Mouse (Mus musculus): ENCODE results near the gene Tnfrsf19. TPM values are rescaled to one million over a fixed set of nuclear protein-coding genes. Genes with fewer than 3 reads are reported as not detected.

Tnfrsf19 gene
- total and polyA plus RNA-seq, 2 experiments, result 3.5 to 6.2 TPM

DNA sequence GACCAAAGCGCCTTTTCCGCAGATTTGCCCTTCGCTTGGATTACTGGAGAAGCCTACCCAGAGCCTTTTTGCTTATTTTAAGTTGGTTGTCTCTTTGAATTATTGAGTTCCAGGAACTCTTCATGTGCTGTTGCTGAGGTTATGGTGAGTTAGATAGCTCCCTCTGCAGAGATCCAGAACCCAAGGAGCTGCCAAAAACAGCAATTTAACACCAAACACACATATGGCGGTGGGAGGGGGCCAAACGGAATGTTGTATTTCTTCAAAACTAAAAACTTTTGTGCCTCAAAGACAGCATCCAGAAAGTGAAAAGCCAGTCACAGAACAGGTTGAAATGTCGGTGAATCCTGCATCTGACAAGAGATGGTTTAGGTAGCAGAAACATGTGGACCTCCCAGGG, 42.6 kb downstream of the Tnfrsf19 start:
- WGBS, result 97% methylated on average over 6 of the region's 6 CpGs
- no peak for DNase-seq (ENCODE audit: extremely low read depth, low read depth, low spot score)
- TF ChIP-seq POLR2A (IDR thresholded peaks at IDR 0.05; ENCODE audit: extremely low read depth, insufficient read depth, low read length) (no peak), CTCF (IDR thresholded peaks at IDR 0.05; ENCODE audit: low read depth, low read length) (no peak)
- Histone ChIP-seq H3K9ac (ENCODE audit: low read depth, low read length) (no peak overlapping the region), H3K4me3 (ENCODE audit: insufficient read depth, low read depth, low read length) (no peak overlapping the region), H3K79me2 (ENCODE audit: control insufficient read depth, insufficient read depth, low read length) (no peaks in the 10 kb centered on the region; the same call in 1 of the 2 replicates), H3K27me3 (ENCODE audit: control insufficient read depth, insufficient read depth, low read length) (no peaks in the 10 kb centered on the region), H3K36me3 (ENCODE audit: control insufficient read depth, insufficient read depth, low read length) (no peaks in the 10 kb centered on the region), H3K27ac (replicated peaks; ENCODE audit: insufficient read depth, low read depth, low read length) (no peak overlapping the region), H3K4me1 (ENCODE audit: control insufficient read depth, insufficient read depth, low read length) (no peaks in the 10 kb centered on the region)

DNA sequence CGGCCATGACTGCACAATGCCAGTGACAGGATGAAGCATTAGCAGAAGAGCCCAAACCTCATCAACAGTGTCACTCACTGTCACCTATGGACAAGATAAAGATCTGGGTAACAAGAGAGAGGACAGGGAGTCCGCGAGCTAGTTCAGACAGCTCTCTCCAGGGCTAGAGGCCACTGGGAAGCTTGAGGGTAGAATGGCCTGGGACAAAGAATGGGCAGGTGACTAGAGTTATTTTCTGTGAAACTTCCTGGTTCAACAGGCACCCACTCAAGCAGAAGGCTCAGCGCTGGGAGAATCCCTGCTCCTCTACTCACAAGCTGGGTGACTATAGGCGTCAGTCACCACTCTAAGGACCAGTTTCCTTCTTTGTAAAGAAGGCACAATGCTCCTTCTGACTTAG, 46.2 kb downstream of the Tnfrsf19 start:
- Histone ChIP-seq H3K4me3 (ENCODE audit: insufficient read depth, low read depth, low read length) (no peak overlapping the region), H3K4me1 (ENCODE audit: control insufficient read depth, insufficient read depth, low read length) (no peaks in the 10 kb centered on the region), H3K79me2 (ENCODE audit: control insufficient read depth, insufficient read depth, low read length) (no peaks in the 10 kb centered on the region), H3K27me3 (ENCODE audit: control insufficient read depth, insufficient read depth, low read length) (no peaks in the 10 kb centered on the region), H3K36me3 (ENCODE audit: control insufficient read depth, insufficient read depth, low read length) (no peaks in the 10 kb centered on the region), H3K27ac (replicated peaks; ENCODE audit: insufficient read depth, low read depth, low read length) (no peak overlapping the region), H3K9ac (ENCODE audit: low read depth, low read length) (no peak overlapping the region)
- DNase-seq (ENCODE audit: extremely low read depth, low read depth, low spot score), result no peak
- TF ChIP-seq CTCF (IDR thresholded peaks at IDR 0.05; ENCODE audit: low read depth, low read length) (no peak), POLR2A (IDR thresholded peaks at IDR 0.05; ENCODE audit: extremely low read depth, insufficient read depth, low read length) (no peak)
- WGBS, result 98% methylated on average over 5 of the region's 5 CpGs

DNA sequence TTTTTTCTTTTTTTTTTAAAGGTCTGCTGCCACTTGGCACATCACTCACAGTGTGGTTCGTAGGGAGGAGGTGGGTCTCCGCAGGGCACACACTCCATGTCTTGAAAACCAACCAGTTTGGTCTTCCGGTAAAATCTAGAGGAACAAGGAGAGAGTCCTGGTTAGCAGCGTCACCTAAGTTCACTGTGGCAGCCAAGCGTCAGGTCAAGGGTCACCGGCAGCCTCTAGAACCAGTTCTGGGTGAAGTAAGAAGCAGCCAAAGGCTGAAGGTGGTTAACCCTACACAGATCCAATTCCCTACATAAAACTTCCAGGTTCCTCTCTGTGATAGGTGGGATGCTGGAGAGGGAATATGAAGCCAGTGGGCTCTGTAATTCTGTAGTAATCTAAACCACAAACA, 49.7 kb downstream of the Tnfrsf19 start:
- Histone ChIP-seq H3K27me3 (ENCODE audit: control insufficient read depth, insufficient read depth, low read length) (no peaks in the 10 kb centered on the region), H3K79me2 (ENCODE audit: control insufficient read depth, insufficient read depth, low read length) (no peaks in the 10 kb centered on the region), H3K27ac (replicated peaks; ENCODE audit: insufficient read depth, low read depth, low read length) (no peak overlapping the region), H3K9ac (ENCODE audit: low read depth, low read length) (no peak overlapping the region), H3K4me3 (ENCODE audit: insufficient read depth, low read depth, low read length) (no peak overlapping the region), H3K4me1 (ENCODE audit: control insufficient read depth, insufficient read depth, low read length) (peaks cover 5% of the 10 kb centered on the region; the same call in 1 of the 2 replicates), H3K36me3 (ENCODE audit: control insufficient read depth, insufficient read depth, low read length) (no peaks in the 10 kb centered on the region)
- TF ChIP-seq CTCF (IDR thresholded peaks at IDR 0.05; ENCODE audit: low read depth, low read length) (no peak), POLR2A (IDR thresholded peaks at IDR 0.05; ENCODE audit: extremely low read depth, insufficient read depth, low read length) (no peak)
- peak; percentile 80 for DNase-seq (ENCODE audit: extremely low read depth, low read depth, low spot score)
- 32% methylated on average over 6 of the region's 6 CpGs for WGBS

DNA sequence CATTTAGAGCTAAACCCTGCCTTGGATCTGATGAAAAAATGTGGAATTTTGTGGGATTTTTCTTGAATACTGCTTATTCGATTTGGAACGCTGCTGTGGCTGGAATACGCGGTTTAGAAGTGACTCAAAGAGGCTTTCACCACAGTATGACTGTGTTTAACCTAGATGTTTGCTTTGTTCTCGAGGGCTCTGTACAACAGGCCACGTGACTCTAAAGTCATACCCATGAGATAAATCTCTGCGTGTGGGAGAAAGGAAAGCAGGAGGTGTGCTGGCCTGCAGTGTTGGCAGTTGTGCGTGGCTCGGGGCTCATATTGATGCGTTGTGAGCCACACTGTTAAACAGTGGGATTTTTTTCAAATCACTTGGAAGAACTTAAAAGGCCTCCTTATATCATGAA, 52.8 kb downstream of the Tnfrsf19 start:
- no peak for TF ChIP-seq CTCF (IDR thresholded peaks at IDR 0.05; ENCODE audit: low read depth, low read length)
- no peak for TF ChIP-seq POLR2A (IDR thresholded peaks at IDR 0.05; ENCODE audit: extremely low read depth, insufficient read depth, low read length)
- H3K4me3 ChIP-seq (ENCODE audit: insufficient read depth, low read depth, low read length), result no peak overlapping the region
- 23% methylated on average over 10 of the region's 10 CpGs for WGBS
- no peaks in the 10 kb centered on the region for H3K36me3 ChIP-seq (ENCODE audit: control insufficient read depth, insufficient read depth, low read length)
- no peaks in the 10 kb centered on the region for H3K79me2 ChIP-seq (ENCODE audit: control insufficient read depth, insufficient read depth, low read length)
- peaks cover 5% of the 10 kb centered on the region; the same call in 1 of the 2 replicates for H3K4me1 ChIP-seq (ENCODE audit: control insufficient read depth, insufficient read depth, low read length)
- DNase-seq (ENCODE audit: extremely low read depth, low read depth, low spot score), result peak; percentile 81
- no peak overlapping the region; the same call in 1 of the 2 replicates for H3K9ac ChIP-seq (ENCODE audit: low read depth, low read length)
- H3K27me3 ChIP-seq (ENCODE audit: control insufficient read depth, insufficient read depth, low read length), result no peaks in the 10 kb centered on the region
- H3K27ac ChIP-seq (replicated peaks; ENCODE audit: insufficient read depth, low read depth, low read length), result no peak overlapping the region

DNA sequence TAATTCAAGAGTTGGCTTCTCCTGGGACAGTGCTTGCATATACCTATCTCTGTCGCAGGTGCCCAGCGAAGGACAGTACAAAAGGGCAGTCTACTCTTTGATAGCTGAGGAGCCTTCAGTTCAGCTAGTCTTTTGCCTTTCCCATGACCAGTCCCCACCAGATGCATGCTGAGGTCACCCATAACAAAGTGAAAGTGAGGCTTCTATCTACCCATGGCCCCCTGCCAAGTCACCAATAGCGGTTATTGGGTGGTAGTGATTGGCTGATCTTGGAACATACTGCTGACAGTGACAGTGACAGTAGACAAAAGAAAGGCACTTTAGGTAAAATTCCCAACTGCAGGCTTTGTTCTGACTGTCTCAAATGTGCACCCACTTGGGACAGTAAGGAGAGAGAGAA, 53.2 kb downstream of the Tnfrsf19 start:
- Histone ChIP-seq H3K27ac (replicated peaks; ENCODE audit: insufficient read depth, low read depth, low read length) (no peak overlapping the region), H3K36me3 (ENCODE audit: control insufficient read depth, insufficient read depth, low read length) (no peaks in the 10 kb centered on the region), H3K4me1 (ENCODE audit: control insufficient read depth, insufficient read depth, low read length) (peaks cover 5% of the 10 kb centered on the region; the same call in 1 of the 2 replicates), H3K79me2 (ENCODE audit: control insufficient read depth, insufficient read depth, low read length) (no peaks in the 10 kb centered on the region), H3K9ac (ENCODE audit: low read depth, low read length) (no peak overlapping the region; the same call in 1 of the 2 replicates), H3K27me3 (ENCODE audit: control insufficient read depth, insufficient read depth, low read length) (no peaks in the 10 kb centered on the region), H3K4me3 (ENCODE audit: insufficient read depth, low read depth, low read length) (no peak overlapping the region)
- DNase-seq (ENCODE audit: extremely low read depth, low read depth, low spot score), result peak; percentile 43
- whole genome bisulfite sequencing, result 30% methylated on average over 3 of the region's 3 CpGs
- TF ChIP-seq CTCF (IDR thresholded peaks at IDR 0.05; ENCODE audit: low read depth, low read length), result no peak
- no peak for TF ChIP-seq POLR2A (IDR thresholded peaks at IDR 0.05; ENCODE audit: extremely low read depth, insufficient read depth, low read length)

DNA sequence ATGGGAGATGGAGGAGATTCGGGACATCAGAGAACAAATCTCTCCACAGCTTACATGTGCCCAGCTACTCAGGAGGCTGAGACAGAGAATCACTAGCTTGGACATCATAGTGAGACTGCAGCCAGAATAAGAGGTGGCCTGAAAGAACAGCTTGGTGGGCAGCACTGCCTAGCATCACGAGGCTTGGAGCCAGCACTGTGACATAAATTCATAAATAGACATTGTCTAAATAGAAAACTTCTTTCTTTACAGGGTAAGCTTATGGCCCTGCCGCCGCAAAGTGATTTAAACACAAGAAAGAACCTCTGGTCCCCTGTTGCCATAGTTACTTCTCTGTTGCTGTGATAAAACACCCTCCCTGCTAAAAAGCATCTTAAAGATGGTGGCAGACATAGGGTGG, 54.1 kb downstream of the Tnfrsf19 start:
- no peak for DNase-seq (ENCODE audit: extremely low read depth, low read depth, low spot score)
- Histone ChIP-seq H3K36me3 (ENCODE audit: control insufficient read depth, insufficient read depth, low read length) (no peaks in the 10 kb centered on the region), H3K4me3 (ENCODE audit: insufficient read depth, low read depth, low read length) (no peak overlapping the region), H3K27me3 (ENCODE audit: control insufficient read depth, insufficient read depth, low read length) (no peaks in the 10 kb centered on the region), H3K9ac (ENCODE audit: low read depth, low read length) (no peak overlapping the region), H3K79me2 (ENCODE audit: control insufficient read depth, insufficient read depth, low read length) (no peaks in the 10 kb centered on the region), H3K27ac (replicated peaks; ENCODE audit: insufficient read depth, low read depth, low read length) (no peak overlapping the region), H3K4me1 (ENCODE audit: control insufficient read depth, insufficient read depth, low read length) (peaks cover 5% of the 10 kb centered on the region; the same call in 1 of the 2 replicates)
- WGBS, result 99% methylated on average over 4 of the region's 4 CpGs
- TF ChIP-seq CTCF (IDR thresholded peaks at IDR 0.05; ENCODE audit: low read depth, low read length) (no peak), POLR2A (IDR thresholded peaks at IDR 0.05; ENCODE audit: extremely low read depth, insufficient read depth, low read length) (no peak)
